Mouse (Mus musculus) CD4-positive, CD25-positive, alpha-beta regulatory T cell, adult 4 months (primary cell): ENCODE results near the gene Gpr68. TPM values are rescaled to one million over a fixed set of nuclear protein-coding genes. Genes with fewer than 3 reads are reported as not detected.

Experiments
- ATAC-seq: one replicate; pipeline ENCODE4 v1.8.0; 2017
- polyA plus RNA-seq, 2 experiments: library from polyadenylated mRNA; unstranded; fragments of 100-300 nt; shearing (Covaris generic); gene quantifications; one replicate each; pipeline ENCODE4 v1.2.1; 2017

The Gpr68 gene
- polyA plus RNA-seq, 2 experiments from 2014 or later = 51.7 to 101 TPM

DNA sequence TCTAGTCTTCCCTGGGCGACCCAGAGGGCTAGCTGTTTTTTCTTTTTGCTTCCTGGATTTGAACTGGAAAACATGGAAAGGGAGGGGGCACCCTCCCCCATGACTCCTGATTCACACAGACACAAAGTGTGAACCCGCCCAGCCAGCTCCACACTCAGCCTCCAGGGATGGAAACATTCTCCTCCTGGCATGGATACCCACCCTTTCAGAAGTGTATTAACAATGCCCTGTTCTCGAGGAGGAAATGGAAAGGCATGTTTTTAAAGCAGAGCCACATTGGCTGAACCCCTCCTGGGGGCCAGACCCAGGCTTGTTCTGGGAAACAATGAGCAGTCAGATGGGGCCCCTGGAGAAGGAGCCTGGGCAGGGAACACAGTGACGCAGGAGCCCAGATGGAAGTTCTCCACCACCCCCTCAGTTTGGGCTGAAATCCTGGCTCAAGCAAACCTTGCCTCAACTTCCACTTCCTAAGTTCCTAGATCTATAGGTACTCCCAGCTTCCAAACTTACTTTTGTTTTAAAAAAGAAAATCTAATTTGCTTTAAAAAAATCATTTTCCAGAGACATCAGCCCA is 39.9 kb downstream of the Gpr68 start:
- ATAC-seq = no peak

DNA sequence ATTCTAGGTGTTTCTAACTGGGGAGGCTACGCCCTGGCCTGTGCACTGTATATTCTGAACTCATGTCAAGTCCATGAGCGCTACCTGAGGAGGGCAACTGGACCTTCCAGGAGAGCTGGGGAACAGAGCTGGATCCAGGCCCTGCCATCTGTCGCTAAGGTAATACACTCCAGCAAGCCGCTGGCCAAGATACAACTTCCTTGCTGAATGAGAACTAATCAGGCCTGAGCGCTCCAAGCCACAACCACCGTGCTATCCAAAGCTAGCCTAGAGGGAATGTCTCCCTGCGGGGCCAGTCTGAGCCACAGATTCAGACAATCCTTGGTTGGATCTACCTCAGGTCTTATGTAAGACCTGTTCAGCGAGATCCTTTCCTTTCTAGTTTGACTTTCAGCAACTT is 40.9 kb downstream of the Gpr68 start:
- ATAC-seq = no peak

DNA sequence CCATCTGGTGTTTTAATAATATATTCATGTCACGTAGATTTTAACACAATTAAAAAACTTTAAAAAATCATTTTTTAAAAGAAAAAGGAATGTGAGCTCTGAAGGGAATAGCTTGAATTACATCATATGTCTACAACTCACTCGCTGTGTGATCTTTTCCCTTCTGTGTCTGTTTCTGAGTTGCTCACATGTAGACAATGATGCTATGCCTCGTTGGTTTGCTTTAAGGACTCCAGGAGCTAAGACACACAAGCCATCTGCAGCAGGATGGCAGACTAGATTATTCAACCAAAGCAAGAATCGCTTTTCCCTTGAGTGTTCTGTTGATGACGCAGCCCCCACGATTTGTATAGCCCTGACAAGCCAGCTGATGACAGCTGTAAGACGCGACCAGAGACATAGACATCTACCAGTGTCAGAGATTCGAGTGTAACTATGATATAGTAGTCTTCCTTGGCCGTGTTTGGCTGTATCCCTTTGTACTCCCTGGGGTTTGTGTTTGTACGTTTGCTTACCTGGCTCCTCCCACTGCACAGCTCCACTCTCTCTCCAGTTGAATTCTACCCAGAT is 42.4 kb downstream of the Gpr68 start:
- no peak for ATAC-seq

DNA sequence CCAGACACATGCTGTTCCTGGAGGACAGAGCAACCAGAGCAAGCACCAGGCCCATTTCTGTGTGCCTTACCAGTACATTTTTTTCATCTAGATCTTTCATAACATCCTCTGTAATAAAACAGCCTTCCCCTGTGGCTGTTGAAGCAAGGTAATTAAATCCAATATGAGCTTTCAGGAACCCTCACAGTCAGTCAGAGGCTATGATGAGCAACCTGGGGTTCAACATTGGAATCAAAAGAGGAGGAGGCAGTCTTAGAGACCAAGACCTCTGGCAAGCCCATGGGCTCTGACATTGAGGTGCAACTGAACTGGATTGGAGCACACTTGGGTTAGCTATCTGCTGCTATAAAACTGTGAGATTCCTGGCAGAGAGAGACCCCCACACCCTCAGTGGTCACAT is 42.9 kb downstream of the Gpr68 start:
- ATAC-seq = no peak

DNA sequence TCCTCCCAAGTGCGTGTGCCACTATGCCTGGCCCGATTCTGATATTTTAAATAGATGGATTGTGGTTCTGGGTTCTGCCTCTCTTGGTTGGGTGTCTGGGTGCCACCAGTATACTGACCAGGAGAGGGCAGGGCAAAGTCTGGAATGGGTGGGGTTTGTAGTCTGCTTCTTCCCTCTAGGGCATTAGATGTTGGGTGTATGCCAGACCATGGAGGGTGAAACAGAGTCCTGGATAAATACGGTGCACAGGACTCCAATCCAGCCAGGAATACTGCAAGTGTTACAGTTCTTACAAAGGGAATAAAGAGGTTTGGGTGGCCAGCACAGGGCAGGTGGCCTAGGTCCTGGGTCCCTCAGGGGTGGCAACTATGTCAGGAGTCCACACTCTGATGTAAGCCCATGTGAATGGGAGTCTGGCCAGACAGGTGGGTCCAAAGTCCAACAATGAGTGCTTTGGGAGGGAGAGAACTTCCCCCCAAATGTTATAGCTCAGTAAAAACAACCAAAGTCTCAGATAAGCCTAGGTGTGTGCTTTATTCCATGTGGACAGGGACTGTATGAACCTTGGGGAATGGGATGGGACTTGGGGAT is 45.0 kb downstream of the Gpr68 start:
- ATAC-seq = no peak

DNA sequence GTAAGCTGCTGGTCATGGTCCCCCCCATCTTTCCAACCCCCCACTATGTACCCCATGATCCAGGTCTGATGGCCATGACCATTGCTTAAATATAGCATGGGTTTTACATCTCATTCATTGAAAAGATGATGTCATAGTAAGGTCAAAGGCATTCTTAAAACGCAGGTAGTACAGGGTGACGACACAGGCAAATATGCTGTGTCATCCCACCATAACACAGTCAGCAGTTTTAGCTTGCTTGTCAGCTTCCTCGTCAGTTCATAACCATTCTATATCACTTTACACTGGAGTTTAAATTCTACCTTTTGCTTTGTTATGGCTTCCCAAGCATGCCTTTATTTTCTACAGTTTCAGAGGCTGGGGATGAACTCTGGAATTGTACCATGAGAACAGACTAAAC is 45.7 kb downstream of the Gpr68 start:
- no peak for ATAC-seq

DNA sequence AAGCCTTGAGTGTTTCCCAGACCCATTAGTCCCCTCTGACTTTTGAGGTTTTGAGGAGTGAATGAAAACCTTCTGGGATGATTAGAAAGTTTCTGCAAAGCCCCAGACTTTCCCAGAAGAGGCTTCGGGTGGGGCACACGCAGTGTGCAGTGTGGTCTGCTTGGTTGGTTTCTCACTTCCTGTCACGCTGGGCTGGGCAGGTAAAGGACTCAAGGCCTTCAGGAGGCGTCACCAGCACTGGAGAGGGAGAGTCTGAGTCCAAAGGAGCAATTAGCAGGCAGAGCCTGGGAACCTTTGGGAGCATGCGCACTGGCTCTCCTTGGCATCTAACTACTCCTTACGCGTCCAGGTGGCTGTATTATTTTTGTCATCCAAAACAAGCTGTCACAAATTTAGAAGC is 50.2 kb downstream of the Gpr68 start:
- peak; percentile 33 for ATAC-seq

DNA sequence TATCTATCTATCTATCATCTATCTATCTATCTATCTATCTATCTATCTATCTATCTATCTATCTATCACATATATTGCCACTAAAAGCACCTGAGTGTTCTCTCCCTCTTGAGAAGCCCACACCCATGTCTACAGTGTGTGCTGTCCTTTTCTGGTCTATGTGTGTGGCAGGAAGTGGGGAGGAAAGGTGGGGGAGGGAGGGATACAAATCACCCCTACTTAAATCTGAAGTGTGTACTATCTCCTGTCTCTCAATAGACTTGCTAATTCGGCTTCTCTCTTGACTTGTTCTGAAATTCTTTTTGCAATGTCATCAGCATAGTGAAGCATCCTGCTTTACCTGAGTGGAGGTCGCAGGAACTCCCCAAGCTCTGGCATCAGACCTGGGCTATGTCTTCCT is 51.7 kb downstream of the Gpr68 start:
- peak; percentile 88 for ATAC-seq

DNA sequence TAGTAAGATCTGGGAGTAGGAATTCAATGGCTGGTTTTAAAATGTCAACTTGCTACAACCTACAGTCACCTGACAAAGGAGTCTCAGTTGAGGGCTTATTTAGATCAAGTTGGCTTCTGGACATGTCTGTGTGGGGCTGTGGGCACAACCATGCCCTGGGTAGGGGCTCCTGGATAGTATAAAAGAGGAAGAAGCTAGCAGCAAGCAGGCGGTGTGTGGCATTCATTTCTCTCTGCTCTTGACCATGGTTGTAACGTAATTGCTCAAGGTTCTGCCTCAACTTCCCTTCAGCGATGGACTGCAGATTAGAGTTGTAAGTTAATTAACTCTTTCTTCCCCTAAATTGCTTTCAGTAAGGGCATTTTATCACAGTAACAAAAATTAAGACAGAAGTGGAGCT is 55.6 kb downstream of the Gpr68 start:
- ATAC-seq = no peak

DNA sequence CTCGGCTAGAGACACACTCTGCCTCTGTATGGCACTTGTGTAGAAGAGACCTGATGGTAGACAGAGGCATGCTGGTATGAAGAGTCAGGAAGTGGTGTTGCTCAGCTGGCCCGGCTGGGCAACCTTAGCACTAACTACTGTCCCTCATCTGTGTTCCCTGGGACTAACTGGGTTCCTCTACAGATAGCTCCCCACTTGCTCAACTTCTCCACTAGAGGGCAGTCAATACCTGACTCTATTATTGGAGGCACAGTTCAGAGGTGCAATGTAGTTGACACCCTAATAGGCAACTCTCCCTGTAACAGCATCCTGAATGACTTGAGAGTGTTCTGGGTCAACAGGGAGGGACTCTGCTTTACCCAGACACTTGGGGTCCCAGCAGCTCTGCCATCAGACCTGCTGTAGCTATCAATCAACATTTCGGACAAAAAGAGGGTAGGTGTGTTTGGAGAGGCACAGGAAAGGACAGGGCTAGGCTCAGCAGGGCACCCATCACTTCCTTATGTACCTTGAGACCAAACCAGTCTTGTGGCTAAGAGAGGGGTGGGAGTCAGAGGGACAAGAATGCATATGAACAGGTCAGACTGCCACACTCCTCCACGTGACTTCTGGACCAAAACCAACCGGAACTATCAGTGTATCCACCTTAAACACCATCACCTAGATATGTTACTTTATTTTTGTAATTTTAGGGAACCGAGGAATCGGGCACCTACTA is 58.4 kb downstream of the Gpr68 start:
- ATAC-seq = peak; percentile 98

DNA sequence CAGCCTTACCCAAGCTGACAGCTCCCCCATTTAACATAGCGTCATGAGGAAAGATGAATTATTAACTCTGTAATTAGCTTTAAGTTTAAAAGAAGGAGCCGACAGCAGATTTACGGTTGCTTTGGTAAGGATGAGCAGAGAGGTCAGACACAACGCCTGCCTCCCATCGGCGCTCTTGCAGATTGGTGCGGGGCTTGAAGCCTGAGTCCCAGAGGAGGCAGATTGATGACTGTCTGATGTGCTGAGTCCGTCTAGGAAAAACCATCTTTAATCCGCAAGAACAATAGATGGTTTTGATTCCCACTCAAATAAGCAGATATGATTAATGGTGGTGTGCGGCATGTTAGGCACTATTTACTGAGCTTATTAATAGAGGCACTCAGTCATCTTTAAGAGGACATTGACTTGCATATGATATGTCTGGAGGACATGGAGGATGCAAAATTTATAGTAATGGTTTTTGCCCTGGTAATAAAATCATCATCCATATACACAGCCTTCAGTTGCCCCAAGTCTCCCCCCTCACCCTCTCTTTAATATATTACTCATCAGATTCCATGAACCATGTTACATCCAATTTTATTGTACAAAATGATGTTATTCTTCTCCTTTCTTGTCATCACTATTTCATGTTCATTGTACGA is 60.4 kb downstream of the Gpr68 start:
- ATAC-seq = no peak

DNA sequence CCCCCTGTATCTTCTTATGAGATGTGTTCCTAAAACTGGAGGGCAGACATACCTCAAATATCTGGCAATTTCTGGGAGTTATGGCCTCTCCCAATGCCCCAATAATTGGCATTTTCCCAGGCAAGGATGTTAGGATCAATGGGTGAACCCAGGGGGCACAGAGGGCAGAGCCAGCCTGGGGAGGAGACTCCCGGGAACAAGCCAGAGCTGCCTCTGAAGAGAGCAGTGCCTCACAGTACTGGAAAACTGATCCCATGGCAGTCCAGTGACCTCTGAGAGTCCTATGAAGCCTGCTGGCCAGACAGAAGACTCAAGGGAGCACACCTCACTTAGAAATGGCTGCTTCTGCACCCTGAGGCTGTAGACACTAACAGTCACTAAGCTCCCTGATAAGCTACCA is 61.4 kb downstream of the Gpr68 start:
- no peak for ATAC-seq

DNA sequence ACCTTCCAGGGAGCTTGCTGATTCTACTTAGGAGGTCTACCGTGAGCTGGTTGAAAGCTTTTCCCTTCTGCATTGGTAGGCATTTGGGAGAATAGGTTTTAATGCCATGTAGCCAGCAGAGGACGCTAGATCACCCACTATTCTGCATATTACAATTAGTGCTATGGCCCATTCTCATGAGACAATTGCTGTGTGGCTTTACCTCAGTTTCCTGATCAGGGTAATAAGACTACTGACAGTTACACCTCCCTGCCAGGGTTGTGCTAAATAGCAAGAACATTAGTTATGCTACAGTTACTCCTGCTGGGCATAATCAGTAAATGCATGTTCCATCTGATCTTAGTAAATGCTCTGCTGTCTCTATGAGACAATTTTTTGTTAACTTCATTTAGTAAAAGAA is 62.2 kb downstream of the Gpr68 start:
- no peak for ATAC-seq

DNA sequence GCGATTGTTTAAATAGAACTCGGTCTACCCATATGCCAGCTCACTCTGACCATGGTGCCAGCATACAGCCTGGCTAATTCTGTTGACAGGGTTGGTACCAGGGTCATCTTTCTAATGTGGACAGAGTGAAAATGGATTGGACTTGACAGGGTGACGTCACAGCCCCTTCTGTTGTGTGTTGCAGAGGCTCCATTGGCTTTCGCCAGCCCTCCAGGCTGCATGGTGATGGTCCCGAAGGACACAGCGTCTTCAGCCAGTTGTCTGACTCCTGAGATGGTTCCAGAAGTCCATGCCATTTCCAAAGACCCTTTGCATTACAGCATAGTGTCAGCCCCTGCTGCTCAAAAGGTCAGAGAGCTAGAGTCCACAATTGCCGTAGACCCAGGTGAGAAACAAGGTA is 63.5 kb downstream of the Gpr68 start:
- no peak for ATAC-seq

DNA sequence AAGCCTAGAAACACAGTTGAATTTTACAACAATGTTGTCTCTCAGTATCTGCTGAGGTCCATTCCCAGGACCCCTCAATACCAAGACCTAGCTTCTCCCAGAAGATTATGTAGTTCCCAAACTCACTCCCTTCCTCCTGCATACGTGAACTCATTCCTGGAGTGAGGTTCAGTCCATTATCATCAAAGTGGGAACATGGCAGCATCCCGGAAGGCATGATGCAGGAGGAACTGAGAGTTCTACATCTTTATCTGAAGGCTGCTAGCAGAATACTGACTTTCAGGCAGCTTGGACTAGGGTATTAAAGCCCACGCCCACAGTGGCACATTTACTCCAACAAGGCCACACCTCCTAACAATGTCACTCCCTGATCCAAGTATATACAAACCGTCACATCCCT is 64.8 kb downstream of the Gpr68 start:
- no peak for ATAC-seq

DNA sequence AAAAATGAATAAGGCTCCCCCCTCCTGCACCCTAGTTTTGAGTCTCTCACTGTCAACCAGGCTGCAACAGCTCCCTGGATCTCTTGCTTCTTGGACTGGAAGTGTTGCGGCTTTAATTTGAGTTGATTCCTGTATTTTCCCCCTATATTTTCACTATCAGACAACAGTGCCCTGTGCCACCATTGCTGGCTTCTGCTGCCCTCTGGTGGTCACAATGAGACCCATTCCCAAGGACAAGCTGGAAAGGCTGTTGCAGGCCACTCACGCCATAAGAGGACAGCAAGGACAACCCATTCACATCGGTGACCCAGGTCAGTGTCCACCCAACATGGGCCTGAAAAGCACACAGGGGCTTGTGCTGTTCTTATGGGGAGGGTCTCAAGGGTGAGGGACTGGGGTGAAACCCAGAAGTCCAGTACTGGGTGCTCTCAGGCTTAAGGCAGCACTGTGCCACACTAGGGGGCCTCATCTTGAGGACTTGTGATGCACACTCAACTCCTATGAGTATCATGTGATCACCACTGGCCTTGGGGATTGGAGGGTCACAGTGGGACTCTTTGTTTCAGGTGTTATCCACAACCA is 66.7 kb downstream of the Gpr68 start:
- peak; percentile 32 for ATAC-seq

DNA sequence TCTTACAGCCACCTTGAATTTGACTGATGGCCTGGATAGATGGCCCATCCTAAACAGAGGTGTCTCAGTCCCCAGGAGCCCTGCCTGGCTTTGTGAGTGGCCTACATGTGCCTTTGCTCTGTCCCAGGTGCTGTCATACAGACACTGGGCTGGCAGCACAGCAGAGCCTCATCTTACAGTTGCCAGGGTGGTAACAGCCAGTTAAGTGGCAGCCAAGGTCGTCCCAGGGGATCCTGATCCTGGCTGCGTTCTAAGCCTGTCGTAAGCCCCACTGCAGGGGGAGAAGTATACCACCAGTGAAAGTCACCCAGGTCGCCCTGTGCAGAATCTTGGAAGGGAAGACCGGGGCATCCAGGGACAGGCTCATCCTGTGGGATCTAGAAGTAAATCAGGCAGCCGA is 68.1 kb downstream of the Gpr68 start:
- no peak for ATAC-seq

DNA sequence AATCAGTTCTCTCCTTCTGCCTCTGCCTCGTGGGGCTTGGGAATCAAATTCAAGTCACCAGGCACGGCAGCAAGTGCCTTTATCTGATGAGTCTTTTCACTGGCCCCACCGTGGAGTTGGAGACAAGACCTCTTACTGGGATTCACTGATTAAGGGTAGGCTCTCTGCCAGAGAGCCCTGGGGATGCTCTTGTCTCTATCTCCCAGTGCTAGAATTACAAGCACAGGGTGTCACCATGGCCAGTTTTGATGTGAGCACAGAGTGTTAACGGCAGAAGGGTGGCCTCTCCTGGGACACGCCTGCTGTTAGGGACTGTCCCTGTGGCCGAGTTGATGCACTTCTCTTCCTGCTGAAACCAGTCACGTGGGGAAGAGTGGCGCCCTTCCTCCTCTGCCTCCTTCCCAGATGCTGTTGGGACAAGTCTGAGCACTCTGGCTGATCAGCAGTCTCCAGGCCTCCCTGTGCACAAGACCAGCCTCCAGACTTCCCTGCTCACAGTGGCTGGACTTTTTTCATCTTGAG is 68.9 kb downstream of the Gpr68 start:
- peak; percentile 44 for ATAC-seq

DNA sequence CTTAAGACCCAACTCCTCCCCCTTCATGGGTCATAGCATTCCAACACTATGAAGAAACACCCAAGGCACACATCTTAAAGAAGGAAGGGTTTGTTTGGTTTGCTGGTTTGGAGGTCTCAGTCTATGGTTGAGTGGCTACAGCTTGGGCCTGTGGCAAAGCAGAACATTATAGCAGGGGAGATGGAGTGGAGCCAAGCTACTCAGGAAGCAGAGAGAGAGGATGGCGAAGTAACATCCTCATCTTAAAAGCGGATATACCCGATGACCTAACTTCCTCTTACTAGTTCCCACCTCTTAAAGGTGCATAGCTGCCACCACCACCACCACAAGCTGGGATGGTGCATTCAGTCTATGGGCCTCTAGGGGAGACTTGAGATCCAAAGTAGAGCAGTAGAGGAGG is 70.8 kb downstream of the Gpr68 start:
- ATAC-seq = peak; percentile 93

DNA sequence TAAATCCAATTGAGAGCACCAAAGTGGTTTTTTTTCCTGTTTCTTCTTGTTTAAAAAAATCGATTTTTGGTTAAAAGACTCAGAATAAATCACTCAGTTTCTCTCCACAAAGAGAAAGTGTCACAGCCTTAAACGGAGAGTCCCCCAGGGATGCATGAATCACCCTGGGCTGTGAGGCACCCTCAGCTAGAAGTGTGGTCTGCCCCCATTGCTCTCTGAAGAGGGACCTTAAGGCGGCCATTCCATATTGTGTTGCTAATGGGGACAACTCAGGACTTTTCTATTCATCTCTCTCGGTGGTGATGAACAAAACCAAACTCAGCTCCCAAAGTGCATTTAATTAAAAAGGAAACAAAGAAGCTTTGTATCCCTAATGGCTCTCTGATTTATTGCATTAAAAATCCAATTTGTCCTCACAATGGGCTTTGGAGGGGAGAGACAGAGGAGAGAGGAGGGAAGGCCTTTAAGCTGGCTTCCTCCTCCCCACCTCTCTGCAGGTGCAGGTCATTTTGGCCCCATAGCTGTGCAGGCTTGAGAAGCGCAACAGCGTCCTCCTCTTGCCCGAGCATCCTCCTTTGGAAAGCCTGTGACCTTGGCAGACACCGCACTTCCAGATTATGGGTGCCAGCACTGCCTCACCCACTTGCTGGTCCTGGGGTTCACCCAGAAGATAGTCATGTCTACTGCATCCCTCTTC is 76.2 kb downstream of the Gpr68 start:
- ATAC-seq = no peak

DNA sequence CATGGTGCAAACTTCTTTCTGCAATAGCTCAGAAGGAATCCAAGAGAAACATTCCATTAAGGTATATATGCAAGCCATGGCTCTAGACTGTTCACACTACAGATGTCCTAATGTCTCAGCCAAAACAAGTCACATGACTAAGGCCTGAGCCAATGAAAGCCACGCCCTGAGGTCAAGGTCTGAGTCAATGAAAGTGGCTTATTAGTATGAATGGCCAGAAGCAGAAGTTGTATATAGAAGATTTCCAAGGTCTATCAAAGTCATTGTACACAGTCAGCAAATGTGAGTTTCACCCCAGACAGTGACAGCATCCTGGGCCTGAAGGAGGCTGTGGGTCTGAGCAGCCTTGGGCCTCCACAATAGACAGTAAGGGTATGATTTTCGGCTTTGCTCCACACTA is 77.0 kb downstream of the Gpr68 start:
- no peak for ATAC-seq
